Mouse (Mus musculus) MEL (cell line): ENCODE data around the gene 4931429L15Rik. TPM values are rescaled to one million over a fixed set of nuclear protein-coding genes. Genes with fewer than 3 reads are reported as not detected.

Experiments used
- DNase-seq: peaks from one replicate; pipeline ENCODE4 v3.0.0; 2011; ENCODE audit warnings: low read depth, low spot score
- H3K27ac ChIP-seq: 2 replicates; pipeline ENCODE4 v1.5.1; 2012; ENCODE audit warnings: low read depth, mild to moderate bottlenecking, control low read depth, low read length, moderate library complexity; ENCODE audit not compliant: control insufficient read depth
- H3K27me3 ChIP-seq, 2 experiments: fragments of 150-350 bp in 1 of 2; sonication (generic) in 1 of 2; 2 replicates each; pipeline ENCODE4 v1.6.1; 2012; ENCODE audit warnings: low read length in 2 of 2, mild to moderate bottlenecking in 2 of 2, improper control_type of control experiment in 1 of 2, moderate library complexity in 1 of 2; ENCODE audit not compliant: insufficient read depth in 2 of 2, control insufficient read depth in 1 of 2
- H3K36me3 ChIP-seq, 2 experiments: 2 replicates each; pipeline ENCODE4 v1.6.1; 2012 to 2014; ENCODE audit warnings: low read length in 2 of 2, improper control_type of control experiment in 1 of 2, inconsistent platforms in 1 of 2, mild to moderate bottlenecking in 1 of 2; ENCODE audit not compliant: insufficient read depth in 2 of 2, control insufficient read depth in 1 of 2
- H3K4me1 ChIP-seq, 2 experiments: fragments of 150-350 bp in 1 of 2; sonication (generic) in 1 of 2; 2 replicates each; pipeline ENCODE4 v1.6.1; 2012; ENCODE audit warnings: low read length in 2 of 2, improper control_type of control experiment in 1 of 2, mild to moderate bottlenecking in 1 of 2; ENCODE audit not compliant: insufficient read depth in 2 of 2, control insufficient read depth in 1 of 2
- H3K4me3 ChIP-seq, 2 experiments: fragments of 150-350 bp in 1 of 2; sonication (generic) in 1 of 2; 2 replicates each; pipeline ENCODE4 v1.5.1; 2012; ENCODE audit warnings: low read depth in 2 of 2, low read length in 2 of 2, mild to moderate bottlenecking in 2 of 2, moderate library complexity in 2 of 2, control low read depth in 1 of 2, improper control_type of control experiment in 1 of 2; ENCODE audit not compliant: control insufficient read depth in 1 of 2, insufficient read depth in 1 of 2
- H3K79me2 ChIP-seq: 2 replicates; pipeline ENCODE4 v1.6.1; 2012; ENCODE audit warnings: mild to moderate bottlenecking, low read length, moderate library complexity; ENCODE audit not compliant: control insufficient read depth, poor library complexity, insufficient read depth
- H3K9ac ChIP-seq: 2 replicates; pipeline ENCODE4 v1.6.1; 2012; ENCODE audit warnings: low read depth, mild to moderate bottlenecking, control low read depth, low read length, moderate library complexity; ENCODE audit not compliant: control insufficient read depth, poor library complexity, severe bottlenecking
- H3K9me3 ChIP-seq: fragments of 150-350 bp; sonication (generic); replicated peaks from 2 replicates; pipeline ENCODE4 v1.6.1; 2012; ENCODE audit warnings: mild to moderate bottlenecking, low read length, improper control_type of control experiment, moderate library complexity; ENCODE audit not compliant: insufficient read depth
- CTCF ChIP-seq, 3 experiments: IDR thresholded peaks in 2 of 3; conservative IDR thresholded peaks in 1 of 3; 2 replicates each; pipeline ENCODE4 v1.5.1; 2011 to 2012; ENCODE audit warnings: low read length in 3 of 3, low read depth in 2 of 3, mild to moderate bottlenecking in 2 of 3, improper control_type of control experiment in 1 of 3, inconsistent platforms in 1 of 3, mixed read lengths in 1 of 3, moderate library complexity in 1 of 3; ENCODE audit not compliant: control insufficient read depth in 1 of 3, insufficient read depth in 1 of 3, poor library complexity in 1 of 3, severe bottlenecking in 1 of 3
- E2F4 ChIP-seq: IDR thresholded peaks from 2 replicates; pipeline ENCODE4 v1.6.1; 2011; ENCODE audit warnings: low read depth, low read length, improper control_type of control experiment, borderline replicate concordance
- ELF1 ChIP-seq: IDR thresholded peaks from 2 replicates; pipeline ENCODE4 v1.6.1; 2014; ENCODE audit warnings: low read depth, mild to moderate bottlenecking, inconsistent platforms, low read length, improper control_type of control experiment, moderate library complexity
- GATA1 ChIP-seq: IDR thresholded peaks from 2 replicates; pipeline ENCODE4 v1.6.1; 2011; ENCODE audit warnings: low read depth, low read length, improper control_type of control experiment
- HCFC1 ChIP-seq: IDR thresholded peaks from 2 replicates; pipeline ENCODE4 v1.6.1; 2012; ENCODE audit warnings: low read depth, mild to moderate bottlenecking, inconsistent platforms, low read length, improper control_type of control experiment, moderate library complexity
- JUND ChIP-seq: IDR thresholded peaks from 2 replicates; pipeline ENCODE4 v1.6.1; 2011; ENCODE audit warnings: low read depth, mild to moderate bottlenecking, improper control_type of control experiment, low read length
- KAT2A ChIP-seq: conservative IDR thresholded peaks from 2 replicates; pipeline ENCODE4 v1.6.1; 2012; ENCODE audit warnings: low read depth, low read length, improper control_type of control experiment, inconsistent platforms
- MAX ChIP-seq: IDR thresholded peaks from 2 replicates; pipeline ENCODE4 v1.6.1; 2011; ENCODE audit warnings: low read length, improper control_type of control experiment
- MAZ ChIP-seq: IDR thresholded peaks from 2 replicates; pipeline ENCODE4 v1.6.1; 2012; ENCODE audit warnings: low read depth, mild to moderate bottlenecking, inconsistent platforms, low read length, improper control_type of control experiment
- MXI1 ChIP-seq: IDR thresholded peaks from 2 replicates; pipeline ENCODE4 v1.6.1; 2011; ENCODE audit warnings: mild to moderate bottlenecking, low read depth, low read length, improper control_type of control experiment
- MYB ChIP-seq: IDR thresholded peaks from 2 replicates; pipeline ENCODE4 v1.6.1; 2011; ENCODE audit warnings: mild to moderate bottlenecking, low read depth, low read length, improper control_type of control experiment
- MYC ChIP-seq: IDR thresholded peaks from 2 replicates; pipeline ENCODE4 v1.6.1; 2011; ENCODE audit warnings: low read depth, mild to moderate bottlenecking, low read length, improper control_type of control experiment, moderate library complexity
- NELFE ChIP-seq: IDR thresholded peaks from 2 replicates; pipeline ENCODE4 v1.6.1; 2011; ENCODE audit warnings: low read depth, low read length, improper control_type of control experiment
- POLR2A ChIP-seq, 2 experiments: IDR thresholded peaks; 2 replicates each; pipeline ENCODE4 v1.6.1; 2011 to 2012; ENCODE audit warnings: low read length in 2 of 2, mild to moderate bottlenecking in 2 of 2, control low read depth in 1 of 2, improper control_type of control experiment in 1 of 2, low read depth in 1 of 2, moderate library complexity in 1 of 2; ENCODE audit not compliant: control insufficient read depth in 1 of 2, insufficient read depth in 1 of 2, poor library complexity in 1 of 2
- POLR2AphosphoS2 ChIP-seq: IDR thresholded peaks from 2 replicates; pipeline ENCODE4 v1.6.1; 2011; ENCODE audit warnings: low read length, improper control_type of control experiment
- POLR2AphosphoS5 ChIP-seq: IDR thresholded peaks from 2 replicates; pipeline ENCODE4 v1.6.1; 2012; ENCODE audit warnings: low read depth, borderline replicate concordance, mild to moderate bottlenecking, inconsistent platforms, low read length, moderate library complexity, mixed read lengths
- RCOR1 ChIP-seq: IDR thresholded peaks from 2 replicates; pipeline ENCODE4 v1.6.1; 2012; ENCODE audit warnings: low read depth, mild to moderate bottlenecking, inconsistent platforms, low read length, improper control_type of control experiment
- SIN3A ChIP-seq: IDR thresholded peaks from 2 replicates; pipeline ENCODE4 v1.6.1; 2012; ENCODE audit warnings: low read length, improper control_type of control experiment, inconsistent platforms
- SMC3 ChIP-seq: IDR thresholded peaks from 2 replicates; pipeline ENCODE4 v1.6.1; 2011; ENCODE audit warnings: low read depth, low read length, improper control_type of control experiment
- TBP ChIP-seq: IDR thresholded peaks from 2 replicates; pipeline ENCODE4 v1.8.0; 2011; ENCODE audit warnings: low read depth, low read length, improper control_type of control experiment
- TCF12 ChIP-seq: IDR thresholded peaks from 2 replicates; pipeline ENCODE4 v1.6.1; 2014; ENCODE audit warnings: low read depth, mild to moderate bottlenecking, inconsistent platforms, low read length, improper control_type of control experiment, moderate library complexity
- USF1 ChIP-seq: IDR thresholded peaks from 2 replicates; pipeline ENCODE4 v1.6.1; 2014; ENCODE audit warnings: low read depth, mild to moderate bottlenecking, inconsistent platforms, low read length, improper control_type of control experiment, moderate library complexity
- USF2 ChIP-seq, 2 experiments: IDR thresholded peaks; 2 replicates each; pipeline ENCODE4 v1.6.1; 2011 to 2012; ENCODE audit warnings: improper control_type of control experiment in 2 of 2, low read length in 2 of 2, borderline replicate concordance in 1 of 2, inconsistent platforms in 1 of 2, low read depth in 1 of 2, mild to moderate bottlenecking in 1 of 2; ENCODE audit not compliant: insufficient read depth in 1 of 2
- ZKSCAN1 ChIP-seq: IDR thresholded peaks from 2 replicates; pipeline ENCODE4 v1.6.1; 2012; ENCODE audit warnings: low read depth, mild to moderate bottlenecking, inconsistent platforms, low read length, improper control_type of control experiment, moderate library complexity
- polyA plus RNA-seq, 2 experiments: library from polyadenylated mRNA; stranded (reverse) in 1 of 2; unstranded in 1 of 2; fragments of >175 nt in 1 of 2; fragments of >200 nt in 1 of 2; gene quantifications; 2 replicates each; pipeline versions ENCODE4 v1.2.1 to v1.2.4; 2012; ENCODE audit warnings: low replicate concordance in 2 of 2, low read depth in 1 of 2; ENCODE audit not compliant: insufficient read length in 2 of 2, insufficient read depth in 1 of 2, missing spikeins in 1 of 2
- total RNA-seq: library from RNA; depleted of rRNA; stranded (reverse); fragments of 300-350 nt; gene quantifications from 2 replicates; pipeline ENCODE4 v1.2.3, GENCODE M21; 2012

The 4931429L15Rik gene
- total and polyA plus RNA-seq, 3 experiments, result not detected

GRCm38 (mm10) chr9:46282631-46283436, 37.0 kb downstream of the 4931429L15Rik start, which contains the start of gene Bud13 (continued):
- TF ChIP-seq NELFE, result peak; percentile 87
- peak; percentile 83 for TF ChIP-seq ELF1
- peak; percentile 97 for TF ChIP-seq MAZ
- TF ChIP-seq USF1, result 0 out of 2 replicates have a peak, but pooled peaks have one; percentile 21
- TF ChIP-seq, all 39 proteins: peak for 16

- H3K79me2 ChIP-seq, result peaks cover 30% of the 10 kb centered on the region
- no peak for TF ChIP-seq USF1
- TF ChIP-seq ZKSCAN1, result no peak
- TF ChIP-seq TBP, result 0 out of 2 replicates have a peak, but pooled peaks have one; percentile 36
- TF ChIP-seq SIN3A, result 0 out of 2 replicates have a peak, but pooled peaks have one; percentile 35
- TF ChIP-seq E2F4, result no peak
- no peak for TF ChIP-seq TCF12
- no peak for TF ChIP-seq HCFC1
- TF ChIP-seq POLR2AphosphoS2, result no peak
- TF ChIP-seq MAZ, result no peak
- TF ChIP-seq MYB, result no peak
- 0 out of 2 replicates have a peak, but pooled peaks have one; percentile 28 for TF ChIP-seq GATA1
- no peak for TF ChIP-seq POLR2AphosphoS5
- 0 out of 2 replicates have a peak, but pooled peaks have one; percentile 29 for TF ChIP-seq MAX
- H3K9ac ChIP-seq, result peak overlapping the region; percentile 90
- H3K27me3 ChIP-seq, result no peaks in the 10 kb centered on the region
- H3K9me3 ChIP-seq, result no peaks in the 10 kb centered on the region
- peak overlapping the region; percentile 70 for H3K27ac ChIP-seq
- peak overlapping the region; percentile 79 to 89 for H3K4me3 ChIP-seq
- peak; percentile 66 for DNase-seq
- H3K36me3 ChIP-seq, result peaks cover 14 to 19% of the 10 kb centered on the region in 2 experiments
- H3K4me1 ChIP-seq, result peaks cover 5 to 14% of the 10 kb centered on the region in 2 experiments; a peak in 3 of 4 replicates
Measured at GRCm38 (mm10) chr9:46274494-46274893, 45.3 kb downstream of the 4931429L15Rik start.

- Histone ChIP-seq H3K79me2 (peaks cover 30% of the 10 kb centered on the region), H3K27me3 (no peaks in the 10 kb centered on the region), H3K4me3 (peak within 1 kb of the TSS; percentile 79 to 89), H3K4me1 (peaks cover 5 to 14% of the 10 kb centered on the region in 2 experiments; a peak in 3 of 4 replicates), H3K9ac (peak within 1 kb of the TSS; percentile 90), H3K9me3 (no peaks in the 10 kb centered on the region), H3K27ac (peak within 1 kb of the TSS; percentile 88), H3K36me3 (peaks cover 14 to 19% of the 10 kb centered on the region in 2 experiments)
- TF ChIP-seq USF2 (IDR thresholded peaks at IDR 0.05; ENCODE audit: borderline replicate concordance in 1 of 2, insufficient read depth in 1 of 2, low read depth in 1 of 2, low read length in 2 of 2) (no peak), ZKSCAN1 (no peak), SIN3A (peak; percentile 98), HCFC1 (peak; percentile 92), POLR2A (IDR thresholded peaks at IDR 0.05; ENCODE audit: control insufficient read depth in 1 of 2, insufficient read depth in 1 of 2, low read depth in 1 of 2, low read length in 2 of 2, poor library complexity in 1 of 2) (peak; percentile 90 to 92), USF1 (peak; percentile 12; the same call in 1 of the 2 replicates), MAX (peak; percentile 82; the same call in 1 of the 2 replicates), RCOR1 (peak; percentile 43; the same call in 1 of the 2 replicates), CTCF (IDR thresholded peaks at IDR 0.05 in 2 of 3, conservative IDR thresholded peaks at IDR 0.05 in 1 of 3; ENCODE audit: control insufficient read depth in 1 of 3, insufficient read depth in 1 of 3, low read depth in 2 of 3, low read length in 3 of 3, poor library complexity in 1 of 3, severe bottlenecking in 1 of 3) (peak; percentile 11 to 37 (median 32); a peak in 3 of 6 replicates), MYC (peak; percentile 61; the same call in 1 of the 2 replicates), POLR2AphosphoS2 (0 out of 2 replicates have a peak, but pooled peaks have one; percentile 25), MXI1 (peak; percentile 98), SMC3 (no peak), TCF12 (peak; percentile 61; the same call in 1 of the 2 replicates), JUND (no peak), KAT2A (peak; percentile 46; the same call in 1 of the 2 replicates), TBP (peak; percentile 91), ELF1 (peak; percentile 97), NELFE (peak; percentile 84)
- peak; percentile 98 for DNase-seq
Measured at GRCm38 (mm10) chr9:46272677-46273454, 46.9 kb downstream of the 4931429L15Rik start, which contains the start of gene Zpr1. TSS of gene Zpr1 (plus strand) at chr9:46273064.
